Mouse (Mus musculus): ENCODE measurements around the gene Samd4.

DNA sequence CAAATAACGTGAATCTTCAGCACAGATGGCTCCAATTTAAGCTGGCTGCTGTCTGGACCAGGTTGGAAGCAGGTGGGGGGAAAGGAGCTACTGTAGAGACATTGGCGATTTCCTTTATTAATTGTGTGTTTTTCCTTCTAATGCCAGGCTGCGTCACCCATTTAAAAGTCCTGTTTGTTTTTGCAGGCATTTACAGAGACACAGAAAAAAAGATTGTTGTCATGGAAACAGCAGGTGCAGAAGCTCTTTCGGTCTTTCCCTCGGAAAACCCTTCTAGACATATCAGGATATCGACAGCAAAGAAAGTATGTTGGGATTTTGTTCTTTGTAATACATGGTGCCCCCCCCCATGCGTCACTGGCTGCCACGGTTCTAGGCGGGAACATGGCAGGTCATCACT lies 200.7 kb downstream of the Samd4 start:
- TF ChIP-seq CTCF (IDR thresholded peaks at IDR 0.05; ENCODE audit: low read depth), result no peak
- no peak for TF ChIP-seq EP300 (IDR thresholded peaks at IDR 0.05; ENCODE audit: low read depth)
